Mouse (Mus musculus): ENCODE results near the gene 4930590J08Rik. TPM values are rescaled to one million over a fixed set of nuclear protein-coding genes. Genes with fewer than 3 reads are reported as not detected.

Gene 4930590J08Rik
- total and polyA plus RNA-seq, 3 experiments, result 0.12 to 2.3 (median 2.0) TPM

GRCm38 (mm10) chr6:91896783-91897182 lies 5.8 kb upstream of the 4930590J08Rik start:
- DNase-seq (ENCODE audit: low spot score), result no peak
- Histone ChIP-seq H3K9me3 (replicated peaks) (no peaks in the 10 kb centered on the region), H3K4me3 (ENCODE audit: low read depth, low read length) (no peak overlapping the region), H3K36me3 (replicated peaks) (peaks cover 92% of the 10 kb centered on the region), H3K27me3 (ENCODE audit: insufficient read depth, low read length) (no peaks in the 10 kb centered on the region), H3K4me1 (ENCODE audit: insufficient read depth, low read depth, low read length) (no peaks in the 10 kb centered on the region)
- no peak for TF ChIP-seq TAL1 (conservative IDR thresholded peaks at IDR 0.05; ENCODE audit: low read depth, low read length)
- no peak for TF ChIP-seq CTCF (IDR thresholded peaks at IDR 0.05; ENCODE audit: low read depth, low read length)
- TF ChIP-seq GATA2 (IDR thresholded peaks at IDR 0.05; ENCODE audit: borderline replicate concordance, low read depth, low read length), result no peak
- no peak for ATAC-seq (ENCODE audit: extremely low read depth, insufficient number of reproducible peaks, low FRiP score, poor library complexity, severe bottlenecking)

DNA sequence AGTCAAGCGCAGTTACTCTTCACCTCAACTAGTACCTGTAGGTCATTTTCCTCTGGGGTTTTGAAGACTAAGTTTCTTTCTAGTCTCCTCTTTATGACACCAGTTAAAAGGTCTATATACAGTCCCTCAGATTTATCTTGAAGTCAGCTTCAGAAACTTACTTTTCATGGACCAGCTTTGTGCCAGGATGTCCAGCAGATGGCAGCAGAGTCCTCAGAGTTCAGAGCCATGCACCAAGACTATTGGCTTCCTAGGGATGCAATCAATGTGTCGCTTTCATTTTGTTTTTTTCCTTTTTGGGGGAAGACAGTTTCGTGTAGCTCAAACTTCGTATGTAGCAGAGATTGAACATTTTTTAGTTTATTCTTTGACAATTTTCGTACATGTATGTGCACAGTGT lies 1.1 kb upstream of the 4930590J08Rik start:
- no peaks in the 10 kb centered on the region for H3K9me3 ChIP-seq (replicated peaks)
- TF ChIP-seq CTCF (IDR thresholded peaks at IDR 0.05; ENCODE audit: low read depth, low read length), result peak; percentile 62; the same call in 1 of the 2 replicates
- no peak for TF ChIP-seq GATA2 (IDR thresholded peaks at IDR 0.05; ENCODE audit: borderline replicate concordance, low read depth, low read length)
- DNase-seq (ENCODE audit: low spot score) (peak; percentile 29), ATAC-seq (ENCODE audit: extremely low read depth, insufficient number of reproducible peaks, low FRiP score, poor library complexity, severe bottlenecking) (peak; percentile 57)
- no peaks in the 10 kb centered on the region for H3K4me1 ChIP-seq (ENCODE audit: insufficient read depth, low read depth, low read length)
- no peaks in the 10 kb centered on the region for H3K27me3 ChIP-seq (ENCODE audit: insufficient read depth, low read length)
- H3K4me3 ChIP-seq (ENCODE audit: low read depth, low read length), result no peak overlapping the region
- peaks cover 73% of the 10 kb centered on the region for H3K36me3 ChIP-seq (replicated peaks)

- no peaks in the 10 kb centered on the region for H3K36me3 ChIP-seq (replicated peaks)
Observed at GRCm38 (mm10) chr6:91914011-91914410, 11.4 kb downstream of the 4930590J08Rik start.

GRCm38 (mm10) chr6:91917286-91917685 lies 14.7 kb downstream of the 4930590J08Rik start:
- DNase-seq (ENCODE audit: low spot score), result no peak
- ATAC-seq (ENCODE audit: extremely low read depth, insufficient number of reproducible peaks, low FRiP score, poor library complexity, severe bottlenecking), result no peak
- no peaks in the 10 kb centered on the region for H3K9me3 ChIP-seq (replicated peaks)
- H3K36me3 ChIP-seq (replicated peaks), result no peaks in the 10 kb centered on the region
- H3K4me3 ChIP-seq (ENCODE audit: low read depth, low read length), result no peak overlapping the region
- peaks cover 16% of the 10 kb centered on the region for H3K27me3 ChIP-seq (ENCODE audit: insufficient read depth, low read length)
- TF ChIP-seq GATA2 (IDR thresholded peaks at IDR 0.05; ENCODE audit: borderline replicate concordance, low read depth, low read length) (no peak), GATA1 (IDR thresholded peaks at IDR 0.05; ENCODE audit: borderline replicate concordance, low read length) (no peak), TAL1 (conservative IDR thresholded peaks at IDR 0.05; ENCODE audit: low read depth, low read length) (no peak), POLR2AphosphoS5 (IDR thresholded peaks at IDR 0.05; ENCODE audit: insufficient replicate concordance, low read depth, low read length) (no peak), CTCF (IDR thresholded peaks at IDR 0.05; ENCODE audit: low read depth, low read length) (no peak)
- peaks cover 7% of the 10 kb centered on the region; the same call in 1 of the 2 replicates for H3K4me1 ChIP-seq (ENCODE audit: insufficient read depth, low read depth, low read length)

More at GRCm38 (mm10) chr6:91914011-91914410, 11.4 kb downstream of the 4930590J08Rik start:
- no peak for TF ChIP-seq GATA1 (IDR thresholded peaks at IDR 0.05; ENCODE audit: borderline replicate concordance, low read length)
- no peak for TF ChIP-seq TAL1 (conservative IDR thresholded peaks at IDR 0.05; ENCODE audit: low read depth, low read length)
- no peak for TF ChIP-seq GATA2 (IDR thresholded peaks at IDR 0.05; ENCODE audit: borderline replicate concordance, low read depth, low read length)
- TF ChIP-seq CTCF (IDR thresholded peaks at IDR 0.05; ENCODE audit: low read depth, low read length), result no peak
- no peak for TF ChIP-seq POLR2AphosphoS5 (IDR thresholded peaks at IDR 0.05; ENCODE audit: insufficient replicate concordance, low read depth, low read length)
- H3K9me3 ChIP-seq (replicated peaks), result no peaks in the 10 kb centered on the region
- H3K27me3 ChIP-seq (ENCODE audit: insufficient read depth, low read length), result peaks cover 9% of the 10 kb centered on the region; the same call in 1 of the 2 replicates
- peaks cover 7% of the 10 kb centered on the region; the same call in 1 of the 2 replicates for H3K4me1 ChIP-seq (ENCODE audit: insufficient read depth, low read depth, low read length)
- DNase-seq (ENCODE audit: low spot score), result no peak
- ATAC-seq (ENCODE audit: extremely low read depth, insufficient number of reproducible peaks, low FRiP score, poor library complexity, severe bottlenecking), result no peak
- H3K4me3 ChIP-seq (ENCODE audit: low read depth, low read length), result no peak overlapping the region

GRCm38 (mm10) chr6:91917716-91918115 lies 15.1 kb downstream of the 4930590J08Rik start:
- H3K4me1 ChIP-seq (ENCODE audit: insufficient read depth, low read depth, low read length), result peaks cover 7% of the 10 kb centered on the region; the same call in 1 of the 2 replicates
- ATAC-seq (ENCODE audit: extremely low read depth, insufficient number of reproducible peaks, low FRiP score, poor library complexity, severe bottlenecking), result no peak
- TF ChIP-seq GATA1 (IDR thresholded peaks at IDR 0.05; ENCODE audit: borderline replicate concordance, low read length) (no peak), POLR2AphosphoS5 (IDR thresholded peaks at IDR 0.05; ENCODE audit: insufficient replicate concordance, low read depth, low read length) (no peak), CTCF (IDR thresholded peaks at IDR 0.05; ENCODE audit: low read depth, low read length) (no peak), GATA2 (IDR thresholded peaks at IDR 0.05; ENCODE audit: borderline replicate concordance, low read depth, low read length) (no peak), TAL1 (conservative IDR thresholded peaks at IDR 0.05; ENCODE audit: low read depth, low read length) (no peak)
- peaks cover 20% of the 10 kb centered on the region for H3K27me3 ChIP-seq (ENCODE audit: insufficient read depth, low read length)
- H3K4me3 ChIP-seq (ENCODE audit: low read depth, low read length), result no peak overlapping the region
- H3K9me3 ChIP-seq (replicated peaks), result no peaks in the 10 kb centered on the region
- no peak for DNase-seq (ENCODE audit: low spot score)
- H3K36me3 ChIP-seq (replicated peaks), result no peaks in the 10 kb centered on the region

DNA sequence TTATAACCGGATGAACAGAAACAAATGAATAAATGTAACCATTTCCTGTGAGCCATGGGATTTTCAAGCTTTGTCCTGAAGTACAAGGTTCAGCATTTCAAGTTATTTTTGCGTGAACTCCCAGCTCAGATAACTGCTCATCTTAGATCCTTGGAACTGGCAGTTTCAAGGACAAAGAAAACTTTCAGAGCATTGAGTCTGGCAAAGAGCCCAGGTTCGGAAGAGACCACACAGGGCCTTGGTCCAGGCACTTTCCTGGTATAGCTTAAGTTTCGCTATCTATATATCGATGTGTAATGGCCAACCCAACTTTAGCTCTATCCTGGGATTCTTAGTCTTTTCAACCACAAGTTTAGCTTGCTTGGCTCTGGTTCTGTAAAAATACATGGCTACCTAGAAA lies 28.6 kb downstream of the 4930590J08Rik start:
- no peaks in the 10 kb centered on the region for H3K9me3 ChIP-seq (replicated peaks)
- no peaks in the 10 kb centered on the region for H3K36me3 ChIP-seq (replicated peaks)
- no peak for DNase-seq (ENCODE audit: low spot score)
- H3K4me1 ChIP-seq (ENCODE audit: insufficient read depth, low read depth, low read length), result no peaks in the 10 kb centered on the region
- no peak for ATAC-seq (ENCODE audit: extremely low read depth, insufficient number of reproducible peaks, low FRiP score, poor library complexity, severe bottlenecking)
- no peak overlapping the region for H3K4me3 ChIP-seq (ENCODE audit: low read depth, low read length)
- TF ChIP-seq TAL1 (conservative IDR thresholded peaks at IDR 0.05; ENCODE audit: low read depth, low read length) (no peak), GATA1 (IDR thresholded peaks at IDR 0.05; ENCODE audit: borderline replicate concordance, low read length) (no peak), GATA2 (IDR thresholded peaks at IDR 0.05; ENCODE audit: borderline replicate concordance, low read depth, low read length) (no peak), CTCF (IDR thresholded peaks at IDR 0.05; ENCODE audit: low read depth, low read length) (no peak), POLR2AphosphoS5 (IDR thresholded peaks at IDR 0.05; ENCODE audit: insufficient replicate concordance, low read depth, low read length) (no peak)
- peaks cover 12% of the 10 kb centered on the region for H3K27me3 ChIP-seq (ENCODE audit: insufficient read depth, low read length)
